Mouse (Mus musculus) erythroblast, adult 5-6 weeks (primary cell): ENCODE measurements around the gene Zfp853. TPM values are rescaled to one million over a fixed set of nuclear protein-coding genes. Genes with fewer than 3 reads are reported as not detected.

ENCODE experiments used
- ATAC-seq: replicated peaks from 2 replicates; pipeline ENCODE4 v1.8.0; 2016; ENCODE audit warnings: moderate number of reproducible peaks, mild to moderate bottlenecking, moderate TSS enrichment, inconsistent platforms; ENCODE audit not compliant: poor library complexity, low FRiP score, severe bottlenecking
- total RNA-seq, 2 experiments: library from RNA; stranded (forward) in 1 of 2; stranded (reverse) in 1 of 2; fragments of 150-400 nt in 1 of 2; fragments of 200-764, 138-1000 nt in 1 of 2; gene quantifications; 2 replicates each; pipeline versions ENCODE4 v1.2.3 to v1.2.4; 2015 to 2017; ENCODE audit warnings: low replicate concordance in 2 of 2

Gene Zfp853
- total RNA-seq, 2 experiments from 2014 or later, result not detected

GRCm38 (mm10) chr5:143255131-143255519 lies 38.3 kb downstream of the Zfp853 start:
- no peak for ATAC-seq

GRCm38 (mm10) chr5:143254487-143255130 lies 38.8 kb downstream of the Zfp853 start:
- ATAC-seq, result no peak

GRCm38 (mm10) chr5:143253881-143254486 lies 39.4 kb downstream of the Zfp853 start:
- ATAC-seq, result no peak

- no peak for ATAC-seq
These were observed 40.1 kb downstream of the Zfp853 start for GRCm38 (mm10) chr5:143253186-143253880.

GRCm38 (mm10) chr5:143252791-143253185 lies 40.6 kb downstream of the Zfp853 start:
- ATAC-seq, result no peak

- ATAC-seq, result no peak
These were observed 41.4 kb downstream of the Zfp853 start for GRCm38 (mm10) chr5:143252039-143252438.

GRCm38 (mm10) chr5:143244926-143245325 lies 48.5 kb downstream of the Zfp853 start:
- no peak for ATAC-seq

Other genes starting within 250 kb of the Zfp853 start
- 10.4 and 19.9 TPM in 2 replicates for gene Rnf216, start 180.6 kb downstream of the Zfp853 start, total RNA-seq (2015; ENCODE audit: low replicate concordance)
- gene Rnf216, start 180.6 kb downstream of the Zfp853 start, total RNA-seq (2017; ENCODE audit: low replicate concordance), result 31.5 and 53.4 TPM in 2 replicates
- gene Olfr718-ps1, start 146.0 kb downstream of the Zfp853 start, total RNA-seq (2015; ENCODE audit: low replicate concordance), result not detected in 2 replicates
- not detected in 2 replicates for gene Olfr718-ps1, start 146.0 kb downstream of the Zfp853 start, total RNA-seq (2017; ENCODE audit: low replicate concordance)
- 1.7 TPM in 1 of 2 replicates, not detected in the other for gene Rbak, start 112.8 kb downstream of the Zfp853 start, total RNA-seq (2015; ENCODE audit: low replicate concordance)
- gene Rbak, start 112.8 kb downstream of the Zfp853 start, total RNA-seq (2017; ENCODE audit: low replicate concordance), result 0.42 and 0.51 TPM in 2 replicates
- gene Spdye4b, start 112.6 kb downstream of the Zfp853 start, total RNA-seq (2015; ENCODE audit: low replicate concordance), result not detected in 2 replicates
- not detected in 2 replicates for gene Spdye4b, start 112.6 kb downstream of the Zfp853 start, total RNA-seq (2017; ENCODE audit: low replicate concordance)
- gene Spdye4a, start 66.7 kb downstream of the Zfp853 start, total RNA-seq (2015; ENCODE audit: low replicate concordance), result not detected in 2 replicates
- not detected in 2 replicates for gene Spdye4a, start 66.7 kb downstream of the Zfp853 start, total RNA-seq (2017; ENCODE audit: low replicate concordance)
- gene Zfp12, start 58.5 kb downstream of the Zfp853 start, total RNA-seq (2015; ENCODE audit: low replicate concordance), result 0.58 and 2.1 TPM in 2 replicates
- 0.70 and 1.5 TPM in 2 replicates for gene Zfp12, start 58.5 kb downstream of the Zfp853 start, total RNA-seq (2017; ENCODE audit: low replicate concordance)
- gene Zfp316, start 23.6 kb downstream of the Zfp853 start, total RNA-seq (2015; ENCODE audit: low replicate concordance), result not detected in 2 replicates
- gene Zfp316, start 23.6 kb downstream of the Zfp853 start, total RNA-seq (2017; ENCODE audit: low replicate concordance), result 0.28 and 0.51 TPM in 2 replicates
- gene E130309D02Rik, start 21.7 kb upstream of the Zfp853 start, total RNA-seq (2015; ENCODE audit: low replicate concordance), result 7.1 and 11.3 TPM in 2 replicates
- gene E130309D02Rik, start 21.7 kb upstream of the Zfp853 start, total RNA-seq (2017; ENCODE audit: low replicate concordance), result 4.3 and 4.6 TPM in 2 replicates
- gene Zdhhc4, start 35.6 kb upstream of the Zfp853 start, total RNA-seq (2015; ENCODE audit: low replicate concordance), result 8.8 and 23.8 TPM in 2 replicates
- gene Zdhhc4, start 35.6 kb upstream of the Zfp853 start, total RNA-seq (2017; ENCODE audit: low replicate concordance), result 6.0 and 10.6 TPM in 2 replicates
- gene Grid2ip, start 63.7 kb upstream of the Zfp853 start, total RNA-seq (2015; ENCODE audit: low replicate concordance), result 0.58 TPM in 1 of 2 replicates, not detected in the other
- not detected in 2 replicates for gene Grid2ip, start 63.7 kb upstream of the Zfp853 start, total RNA-seq (2017; ENCODE audit: low replicate concordance)
- gene Kdelr2, start 110.2 kb upstream of the Zfp853 start, total RNA-seq (2015; ENCODE audit: low replicate concordance), result 17.6 and 19.6 TPM in 2 replicates
- 15.5 and 29.2 TPM in 2 replicates for gene Kdelr2, start 110.2 kb upstream of the Zfp853 start, total RNA-seq (2017; ENCODE audit: low replicate concordance)
- gene Daglb, start 171.0 kb upstream of the Zfp853 start, total RNA-seq (2015; ENCODE audit: low replicate concordance), result 5.2 and 6.7 TPM in 2 replicates
- 7.1 and 8.8 TPM in 2 replicates for gene Daglb, start 171.0 kb upstream of the Zfp853 start, total RNA-seq (2017; ENCODE audit: low replicate concordance)
- 122 and 144 TPM in 2 replicates for gene Rac1, start 234.4 kb upstream of the Zfp853 start, total RNA-seq (2015; ENCODE audit: low replicate concordance)
- gene Rac1, start 234.4 kb upstream of the Zfp853 start, total RNA-seq (2017; ENCODE audit: low replicate concordance), result 42.5 and 72.4 TPM in 2 replicates